Mouse (Mus musculus) testis, adult 2 months (tissue): ENCODE results near the gene Sox5. TPM values are rescaled to one million over a fixed set of nuclear protein-coding genes. Genes with fewer than 3 reads are reported as not detected.
A peak's percentile ranks its signal among the peaks of the same experiment; 100 is the strongest.

ENCODE experiments used
- H3K27ac ChIP-seq: fragments of 200-500 bp; 2 replicates; pipeline ENCODE4 v1.5.1; 2012; ENCODE audit warnings: low read depth, low read length; ENCODE audit not compliant: control insufficient read depth, insufficient read depth
- H3K27me3 ChIP-seq: fragments of 200-500 bp; 2 replicates; pipeline ENCODE4 v1.6.1; 2012; ENCODE audit warnings: mild to moderate bottlenecking, low read length, moderate library complexity; ENCODE audit not compliant: control insufficient read depth, insufficient read depth
- H3K36me3 ChIP-seq: fragments of 200-500 bp; 2 replicates; pipeline ENCODE4 v1.6.1; 2012; ENCODE audit warnings: mild to moderate bottlenecking, low read length; ENCODE audit not compliant: control insufficient read depth, insufficient read depth
- H3K4me1 ChIP-seq: fragments of 200-500 bp; 2 replicates; pipeline ENCODE4 v1.6.1; 2012; ENCODE audit warnings: low read length; ENCODE audit not compliant: control insufficient read depth, insufficient read depth
- H3K4me3 ChIP-seq: fragments of 200-500 bp; 2 replicates; pipeline ENCODE4 v1.5.1; 2012; ENCODE audit warnings: low read depth, mild to moderate bottlenecking, low read length, moderate library complexity, mixed read lengths; ENCODE audit not compliant: control insufficient read depth
- CTCF ChIP-seq: fragments of 200-500 bp; IDR thresholded peaks from 2 replicates; pipeline ENCODE4 v1.5.1; 2012; ENCODE audit warnings: low read depth, mild to moderate bottlenecking, inconsistent platforms, low read length, moderate library complexity; ENCODE audit not compliant: control insufficient read depth, insufficient read depth, insufficient replicate concordance
- POLR2A ChIP-seq: fragments of 200-500 bp; IDR thresholded peaks from 2 replicates; pipeline ENCODE4 v1.6.1; 2012; ENCODE audit warnings: low read depth, mild to moderate bottlenecking, inconsistent platforms, low read length, moderate library complexity; ENCODE audit not compliant: control insufficient read depth
- polyA plus RNA-seq: library from polyadenylated mRNA; depleted of rRNA; stranded (reverse); fragments of >200 nt; gene quantifications from 2 replicates; pipeline ENCODE4 v1.2.3, GENCODE M21; 2012

Sox5 gene
- polyA plus RNA-seq, 1 experiment, result 148 TPM

GRCm38 (mm10) chr6:144648124-144648591, 133.6 kb downstream of the Sox5 start:
- TF ChIP-seq POLR2A, result no peak
- TF ChIP-seq CTCF, result no peak
- no peak overlapping the region for H3K27ac ChIP-seq

GRCm38 (mm10) chr6:144646331-144646730, 135.4 kb downstream of the Sox5 start:
- no peak overlapping the region for H3K27ac ChIP-seq
- H3K4me1 ChIP-seq, result no peaks in the 10 kb centered on the region
- no peak overlapping the region for H3K4me3 ChIP-seq
- H3K36me3 ChIP-seq, result no peaks in the 10 kb centered on the region
- no peak for TF ChIP-seq CTCF
- H3K27me3 ChIP-seq, result no peaks in the 10 kb centered on the region

More at GRCm38 (mm10) chr6:144648124-144648591, 133.6 kb downstream of the Sox5 start:
- H3K4me3 ChIP-seq, result no peak overlapping the region
- no peaks in the 10 kb centered on the region for H3K27me3 ChIP-seq
- no peaks in the 10 kb centered on the region for H3K4me1 ChIP-seq
- H3K36me3 ChIP-seq, result no peaks in the 10 kb centered on the region

GRCm38 (mm10) chr6:144645796-144646195, 136.0 kb downstream of the Sox5 start:
- no peak for TF ChIP-seq CTCF
- no peak for TF ChIP-seq POLR2A
- Histone ChIP-seq H3K4me3 (no peak overlapping the region), H3K27ac (no peak overlapping the region), H3K27me3 (no peaks in the 10 kb centered on the region), H3K4me1 (no peaks in the 10 kb centered on the region), H3K36me3 (no peaks in the 10 kb centered on the region)

- H3K4me3 ChIP-seq, result no peak overlapping the region
- no peaks in the 10 kb centered on the region for H3K27me3 ChIP-seq
- no peaks in the 10 kb centered on the region for H3K4me1 ChIP-seq
- TF ChIP-seq CTCF (peak; percentile 32; the same call in 1 of the 2 replicates), POLR2A (no peak)
- no peaks in the 10 kb centered on the region for H3K36me3 ChIP-seq
- no peak overlapping the region for H3K27ac ChIP-seq
These were observed 137.1 kb downstream of the Sox5 start for GRCm38 (mm10) chr6:144644711-144645110.

GRCm38 (mm10) chr6:144643601-144644000, 138.2 kb downstream of the Sox5 start:
- Histone ChIP-seq H3K4me1 (no peaks in the 10 kb centered on the region), H3K27me3 (no peaks in the 10 kb centered on the region), H3K36me3 (no peaks in the 10 kb centered on the region), H3K4me3 (no peak overlapping the region), H3K27ac (no peak overlapping the region)
- TF ChIP-seq POLR2A (no peak), CTCF (no peak)

GRCm38 (mm10) chr6:144641888-144642287, 139.9 kb downstream of the Sox5 start:
- Histone ChIP-seq H3K27me3 (no peaks in the 10 kb centered on the region), H3K4me3 (no peak overlapping the region), H3K36me3 (no peaks in the 10 kb centered on the region), H3K27ac (no peak overlapping the region), H3K4me1 (no peaks in the 10 kb centered on the region)
- no peak for TF ChIP-seq POLR2A
- TF ChIP-seq CTCF, result no peak

GRCm38 (mm10) chr6:144640591-144640990, 141.2 kb downstream of the Sox5 start:
- Histone ChIP-seq H3K27ac (no peak overlapping the region), H3K4me3 (no peak overlapping the region), H3K4me1 (no peaks in the 10 kb centered on the region), H3K36me3 (no peaks in the 10 kb centered on the region), H3K27me3 (no peaks in the 10 kb centered on the region)
- no peak for TF ChIP-seq CTCF
- TF ChIP-seq POLR2A, result no peak

- H3K27me3 ChIP-seq, result no peaks in the 10 kb centered on the region
- no peak overlapping the region for H3K27ac ChIP-seq
- TF ChIP-seq POLR2A (no peak), CTCF (no peak)
- H3K4me1 ChIP-seq, result no peaks in the 10 kb centered on the region
- no peaks in the 10 kb centered on the region for H3K36me3 ChIP-seq
- H3K4me3 ChIP-seq, result no peak overlapping the region
These were observed 143.2 kb downstream of the Sox5 start for GRCm38 (mm10) chr6:144638547-144638946.
